Mouse (Mus musculus): ENCODE measurements around the gene Atp13a4. TPM values are rescaled to one million over a fixed set of nuclear protein-coding genes. Genes with fewer than 3 reads are reported as not detected.

Gene Atp13a4
- polyA plus RNA-seq, 1 experiment from 2014 or later: 0.67 TPM

DNA sequence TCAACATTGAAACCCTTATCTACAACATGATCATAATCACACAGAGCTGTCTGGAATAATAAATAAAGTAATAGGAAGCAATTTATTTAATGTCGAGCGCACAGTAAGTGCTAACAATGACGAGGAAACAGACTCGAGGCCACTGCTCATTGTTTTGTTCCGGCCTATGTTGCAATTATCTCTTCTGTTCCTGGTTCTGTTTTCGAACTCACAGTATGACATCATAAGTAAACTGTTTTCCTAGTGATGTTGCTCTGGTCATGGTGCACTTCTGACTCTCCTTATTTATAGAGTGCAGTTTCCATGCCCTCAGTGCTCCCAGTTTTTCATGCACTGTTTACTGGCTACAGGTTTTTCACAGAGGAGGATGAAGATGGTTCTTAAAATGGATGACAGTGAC lies 91.4 kb downstream of the Atp13a4 start:
- H3K9me3 ChIP-seq (ENCODE audit: control insufficient read depth, low read length): no peaks in the 10 kb centered on the region
- ATAC-seq (replicated peaks; ENCODE audit: low FRiP score) (no peak), DNase-seq (ENCODE audit: low spot score) (no peak)
- H3K4me3 ChIP-seq (ENCODE audit: low read depth, low read length): no peak overlapping the region
- WGBS: 78% methylated on average over 6 of the region's 6 CpGs
- H3K27ac ChIP-seq (ENCODE audit: low read depth, low read length): no peak overlapping the region
- H3K4me1 ChIP-seq (replicated peaks; ENCODE audit: control insufficient read depth, insufficient read depth, low read length): no peaks in the 10 kb centered on the region
- no peaks in the 10 kb centered on the region for H3K27me3 ChIP-seq (ENCODE audit: control insufficient read depth, insufficient read depth, low read length)
- H3K9ac ChIP-seq (ENCODE audit: low read length): no peak overlapping the region
- no peak overlapping the region for H3K4me2 ChIP-seq (ENCODE audit: low read depth, low read length, severe bottlenecking)
- H3K36me3 ChIP-seq (ENCODE audit: control insufficient read depth, insufficient read depth, low read length): no peaks in the 10 kb centered on the region

GRCm38 (mm10) chr16:29451706-29452105 lies 93.0 kb downstream of the Atp13a4 start:
- no peaks in the 10 kb centered on the region for H3K9me3 ChIP-seq (ENCODE audit: control insufficient read depth, low read length)
- ATAC-seq (replicated peaks; ENCODE audit: low FRiP score): 0 out of 2 replicates have a peak, but pooled peaks have one; percentile 44
- 74% methylated on average over 3 of the region's 3 CpGs for WGBS

DNA sequence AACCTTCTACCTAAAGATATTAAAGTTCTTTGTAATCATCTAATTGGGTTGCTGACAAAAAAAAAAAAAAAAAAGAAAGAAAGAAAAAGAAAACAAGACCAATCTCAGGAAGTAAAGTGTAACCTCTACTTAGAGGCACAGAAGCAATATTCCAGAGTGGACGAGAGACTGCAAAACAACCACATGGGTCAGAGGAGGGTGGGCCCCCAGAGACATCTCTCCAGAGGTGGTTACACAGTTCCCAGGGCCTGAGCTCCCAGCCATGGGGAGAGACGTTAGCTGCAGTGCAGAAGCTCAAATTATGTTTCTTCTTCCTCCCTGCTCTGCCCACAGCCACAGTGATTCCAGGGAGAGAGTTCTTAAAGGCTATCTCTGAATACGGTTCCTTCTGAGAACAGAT lies 102.5 kb downstream of the Atp13a4 start:
- WGBS: 68% methylated on average over 3 of the region's 3 CpGs
- DNase-seq (ENCODE audit: low spot score): no peak

More at GRCm38 (mm10) chr16:29451706-29452105, 93.0 kb downstream of the Atp13a4 start:
- Histone ChIP-seq H3K36me3 (ENCODE audit: control insufficient read depth, insufficient read depth, low read length) (no peaks in the 10 kb centered on the region), H3K9ac (ENCODE audit: low read length) (no peak overlapping the region), H3K4me3 (ENCODE audit: low read depth, low read length) (no peak overlapping the region), H3K4me2 (ENCODE audit: low read depth, low read length, severe bottlenecking) (no peak overlapping the region), H3K4me1 (replicated peaks; ENCODE audit: control insufficient read depth, insufficient read depth, low read length) (no peaks in the 10 kb centered on the region), H3K27me3 (ENCODE audit: control insufficient read depth, insufficient read depth, low read length) (no peaks in the 10 kb centered on the region), H3K27ac (ENCODE audit: low read depth, low read length) (no peak overlapping the region)
- peak; percentile 57 for DNase-seq (ENCODE audit: low spot score)

DNA sequence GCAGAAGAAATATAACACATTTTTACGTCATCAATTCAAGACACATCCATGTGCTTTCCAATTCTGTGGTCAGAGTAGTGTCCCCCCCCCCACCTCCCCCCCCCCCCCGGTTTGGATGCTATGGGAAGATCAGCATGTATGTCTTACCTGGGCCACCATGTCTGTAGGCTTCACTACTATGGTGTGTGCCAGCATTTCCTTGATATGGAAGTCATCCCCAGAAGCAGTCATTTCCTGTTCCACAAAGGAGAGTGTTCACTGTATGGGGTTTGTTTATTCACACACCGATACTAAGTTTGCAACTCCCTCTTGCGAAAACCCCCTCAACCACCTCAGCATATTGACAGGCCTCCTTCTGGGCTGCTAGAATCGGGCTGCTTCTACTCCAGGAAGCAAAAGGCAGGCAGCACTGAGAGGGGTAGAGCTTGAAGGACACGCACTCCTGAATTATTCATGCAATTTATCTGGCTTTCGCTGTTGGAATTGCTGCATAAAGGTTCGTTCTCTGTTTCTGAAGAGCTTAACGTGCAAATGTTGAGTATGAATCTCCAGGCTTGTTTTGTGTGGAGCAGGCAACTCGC lies 103.2 kb downstream of the Atp13a4 start:
- Histone ChIP-seq H3K27ac (ENCODE audit: low read depth, low read length) (no peak overlapping the region), H3K36me3 (ENCODE audit: control insufficient read depth, insufficient read depth, low read length) (no peaks in the 10 kb centered on the region), H3K4me3 (ENCODE audit: low read depth, low read length) (no peak overlapping the region), H3K4me2 (ENCODE audit: low read depth, low read length, severe bottlenecking) (no peak overlapping the region), H3K4me1 (replicated peaks; ENCODE audit: control insufficient read depth, insufficient read depth, low read length) (no peaks in the 10 kb centered on the region), H3K9ac (ENCODE audit: low read length) (no peak overlapping the region), H3K27me3 (ENCODE audit: control insufficient read depth, insufficient read depth, low read length) (no peaks in the 10 kb centered on the region), H3K9me3 (ENCODE audit: control insufficient read depth, low read length) (no peaks in the 10 kb centered on the region)
- no peak for ATAC-seq (replicated peaks; ENCODE audit: low FRiP score)
- 75% methylated on average over 10 of the region's 10 CpGs for WGBS
- DNase-seq (ENCODE audit: low spot score): no peak

More for the DNA sequence above, 102.5 kb downstream of the Atp13a4 start:
- no peak overlapping the region for H3K27ac ChIP-seq (ENCODE audit: low read depth, low read length)
- no peaks in the 10 kb centered on the region for H3K27me3 ChIP-seq (ENCODE audit: control insufficient read depth, insufficient read depth, low read length)
- no peak overlapping the region for H3K4me2 ChIP-seq (ENCODE audit: low read depth, low read length, severe bottlenecking)
- no peaks in the 10 kb centered on the region for H3K9me3 ChIP-seq (ENCODE audit: control insufficient read depth, low read length)
- H3K4me1 ChIP-seq (replicated peaks; ENCODE audit: control insufficient read depth, insufficient read depth, low read length): no peaks in the 10 kb centered on the region
- no peak for ATAC-seq (replicated peaks; ENCODE audit: low FRiP score)
- H3K9ac ChIP-seq (ENCODE audit: low read length): no peak overlapping the region
- no peak overlapping the region for H3K4me3 ChIP-seq (ENCODE audit: low read depth, low read length)
- no peaks in the 10 kb centered on the region for H3K36me3 ChIP-seq (ENCODE audit: control insufficient read depth, insufficient read depth, low read length)

DNA sequence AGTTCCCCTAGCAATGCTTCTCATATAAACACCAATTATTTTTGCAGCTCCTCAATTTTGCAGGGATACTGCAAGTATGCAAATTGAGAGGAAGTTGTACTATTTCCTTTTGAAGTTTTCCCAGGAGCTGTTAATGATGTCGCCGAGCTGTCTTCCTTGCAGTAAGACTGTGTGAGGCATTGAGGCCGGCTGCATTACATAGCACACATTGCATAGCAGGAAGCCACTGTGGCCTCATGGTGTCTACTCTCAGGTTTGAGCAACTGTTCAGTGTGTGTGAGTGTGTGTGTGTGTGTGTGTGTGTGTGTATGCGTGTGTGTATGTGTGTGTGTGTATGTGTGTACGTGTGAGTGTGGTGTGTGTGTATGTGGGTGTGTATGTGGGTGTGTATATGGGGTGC lies 106.6 kb downstream of the Atp13a4 start:
- Histone ChIP-seq H3K9ac (ENCODE audit: low read length) (no peak overlapping the region), H3K27me3 (ENCODE audit: control insufficient read depth, insufficient read depth, low read length) (no peaks in the 10 kb centered on the region), H3K9me3 (ENCODE audit: control insufficient read depth, low read length) (no peaks in the 10 kb centered on the region), H3K27ac (ENCODE audit: low read depth, low read length) (no peak overlapping the region), H3K4me3 (ENCODE audit: low read depth, low read length) (no peak overlapping the region), H3K36me3 (ENCODE audit: control insufficient read depth, insufficient read depth, low read length) (no peaks in the 10 kb centered on the region), H3K4me2 (ENCODE audit: low read depth, low read length, severe bottlenecking) (no peak overlapping the region), H3K4me1 (replicated peaks; ENCODE audit: control insufficient read depth, insufficient read depth, low read length) (no peaks in the 10 kb centered on the region)
- DNase-seq (ENCODE audit: low spot score) (no peak), ATAC-seq (replicated peaks; ENCODE audit: low FRiP score) (no peak)
- 86% methylated on average over 5 of the region's 5 CpGs for WGBS

GRCm38 (mm10) chr16:29435746-29436145 lies 108.9 kb downstream of the Atp13a4 start:
- 78% methylated on average over 6 of the region's 6 CpGs for whole genome bisulfite sequencing
- DNase-seq (ENCODE audit: low spot score) (no peak), ATAC-seq (replicated peaks; ENCODE audit: low FRiP score) (no peak)
- Histone ChIP-seq H3K27me3 (ENCODE audit: control insufficient read depth, insufficient read depth, low read length) (no peaks in the 10 kb centered on the region), H3K4me1 (replicated peaks; ENCODE audit: control insufficient read depth, insufficient read depth, low read length) (no peaks in the 10 kb centered on the region), H3K4me2 (ENCODE audit: low read depth, low read length, severe bottlenecking) (no peak overlapping the region), H3K4me3 (ENCODE audit: low read depth, low read length) (no peak overlapping the region), H3K9ac (ENCODE audit: low read length) (no peak overlapping the region), H3K36me3 (ENCODE audit: control insufficient read depth, insufficient read depth, low read length) (no peaks in the 10 kb centered on the region), H3K27ac (ENCODE audit: low read depth, low read length) (no peak overlapping the region), H3K9me3 (ENCODE audit: control insufficient read depth, low read length) (no peaks in the 10 kb centered on the region)

GRCm38 (mm10) chr16:29434712-29435111 lies 110.0 kb downstream of the Atp13a4 start:
- no peaks in the 10 kb centered on the region for H3K36me3 ChIP-seq (ENCODE audit: control insufficient read depth, insufficient read depth, low read length)
- no peak overlapping the region for H3K4me2 ChIP-seq (ENCODE audit: low read depth, low read length, severe bottlenecking)
- ATAC-seq (replicated peaks; ENCODE audit: low FRiP score) (no peak), DNase-seq (ENCODE audit: low spot score) (peak; percentile 65)
- WGBS: 19% methylated on average over 5 of the region's 5 CpGs
- H3K27me3 ChIP-seq (ENCODE audit: control insufficient read depth, insufficient read depth, low read length): no peaks in the 10 kb centered on the region
- H3K4me1 ChIP-seq (replicated peaks; ENCODE audit: control insufficient read depth, insufficient read depth, low read length): no peaks in the 10 kb centered on the region
- no peaks in the 10 kb centered on the region for H3K9me3 ChIP-seq (ENCODE audit: control insufficient read depth, low read length)
- no peak overlapping the region for H3K9ac ChIP-seq (ENCODE audit: low read length)
- no peak overlapping the region for H3K27ac ChIP-seq (ENCODE audit: low read depth, low read length)
- H3K4me3 ChIP-seq (ENCODE audit: low read depth, low read length): no peak overlapping the region

DNA sequence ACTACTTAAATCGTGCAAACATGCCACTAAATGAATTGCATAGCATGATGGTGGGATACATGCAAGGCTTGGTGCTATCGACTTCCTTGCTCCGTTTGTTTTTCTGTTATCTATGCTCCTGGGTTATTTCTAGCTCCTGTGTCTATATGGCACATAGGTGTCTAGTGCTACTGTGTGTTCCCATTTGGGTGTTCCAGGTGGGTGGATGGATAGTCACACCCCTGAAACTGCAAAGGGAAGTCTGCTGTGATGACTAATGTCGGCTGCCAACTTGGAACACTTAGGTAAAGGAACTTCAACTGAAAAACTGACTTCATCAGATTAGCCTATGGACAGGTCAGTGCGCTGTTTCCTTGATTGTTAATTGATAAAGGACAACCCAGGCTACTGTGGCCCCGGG lies 129.8 kb downstream of the Atp13a4 start:
- no peak overlapping the region for H3K27ac ChIP-seq (ENCODE audit: low read depth, low read length)
- DNase-seq (ENCODE audit: low spot score) (no peak), ATAC-seq (replicated peaks; ENCODE audit: low FRiP score) (no peak)
- no peaks in the 10 kb centered on the region for H3K27me3 ChIP-seq (ENCODE audit: control insufficient read depth, insufficient read depth, low read length)
- H3K9me3 ChIP-seq (ENCODE audit: control insufficient read depth, low read length): no peaks in the 10 kb centered on the region
- no peak overlapping the region for H3K4me2 ChIP-seq (ENCODE audit: low read depth, low read length, severe bottlenecking)
- WGBS: 92% methylated on average over 6 of the region's 6 CpGs
- H3K9ac ChIP-seq (ENCODE audit: low read length): no peak overlapping the region
- H3K4me1 ChIP-seq (replicated peaks; ENCODE audit: control insufficient read depth, insufficient read depth, low read length): no peaks in the 10 kb centered on the region
- H3K4me3 ChIP-seq (ENCODE audit: low read depth, low read length): no peak overlapping the region
- no peaks in the 10 kb centered on the region for H3K36me3 ChIP-seq (ENCODE audit: control insufficient read depth, insufficient read depth, low read length)

- no peak for ATAC-seq (replicated peaks; ENCODE audit: low FRiP score)
- WGBS: 92% methylated on average over 10 of the region's 10 CpGs
Observed at GRCm38 (mm10) chr16:29407319-29407718, 137.3 kb downstream of the Atp13a4 start.

More at GRCm38 (mm10) chr16:29407319-29407718, 137.3 kb downstream of the Atp13a4 start:
- Histone ChIP-seq H3K9ac (ENCODE audit: low read length) (no peak overlapping the region), H3K27ac (ENCODE audit: low read depth, low read length) (no peak overlapping the region), H3K4me1 (replicated peaks; ENCODE audit: control insufficient read depth, insufficient read depth, low read length) (no peaks in the 10 kb centered on the region), H3K4me2 (ENCODE audit: low read depth, low read length, severe bottlenecking) (no peak overlapping the region), H3K27me3 (ENCODE audit: control insufficient read depth, insufficient read depth, low read length) (no peaks in the 10 kb centered on the region), H3K36me3 (ENCODE audit: control insufficient read depth, insufficient read depth, low read length) (no peaks in the 10 kb centered on the region), H3K4me3 (ENCODE audit: low read depth, low read length) (no peak overlapping the region), H3K9me3 (ENCODE audit: control insufficient read depth, low read length) (no peaks in the 10 kb centered on the region)
- DNase-seq (ENCODE audit: low spot score): no peak
